Mouse (Mus musculus) kidney, embryonic 16.5 days (tissue): ENCODE data around the gene Gjd2. TPM values are rescaled to one million over a fixed set of nuclear protein-coding genes. Genes with fewer than 3 reads are reported as not detected.

Experiments used
- ATAC-seq: fragments of 200-750 bp; cut with Nextera tagmentation; 2 replicates; pipeline ENCODE4 v1.8.0; 2017; ENCODE audit warnings: moderate TSS enrichment; ENCODE audit not compliant: low FRiP score, low TSS enrichment
- H3K27ac ChIP-seq: fragments of 300-500 bp; sonication (generic); 2 replicates; pipeline ENCODE4 v1.5.1; 2014; ENCODE audit warnings: low read length
- H3K27me3 ChIP-seq: fragments of 300-500 bp; sonication (generic); 2 replicates; pipeline ENCODE4 v1.6.1; 2014; ENCODE audit warnings: low read length, control low read depth, mixed read lengths; ENCODE audit not compliant: insufficient read depth
- H3K36me3 ChIP-seq: fragments of 300-500 bp; sonication (generic); 2 replicates; pipeline ENCODE4 v1.6.1; 2014; ENCODE audit warnings: low read length, control low read depth, mixed read lengths; ENCODE audit not compliant: insufficient read depth
- H3K4me1 ChIP-seq: fragments of 300-500 bp; sonication (generic); 2 replicates; pipeline ENCODE4 v1.6.1; 2014; ENCODE audit warnings: low read length, control low read depth, mixed read lengths; ENCODE audit not compliant: insufficient read depth
- H3K4me2 ChIP-seq: fragments of 300-500 bp; sonication (generic); replicated peaks from 2 replicates; pipeline ENCODE4 v1.6.1; 2014; ENCODE audit warnings: low read depth, low read length
- H3K4me3 ChIP-seq: fragments of 300-500 bp; sonication (generic); 2 replicates; pipeline ENCODE4 v1.5.1; 2014; ENCODE audit warnings: mild to moderate bottlenecking, low read length
- H3K9ac ChIP-seq: fragments of 300-500 bp; sonication (generic); replicated peaks from 2 replicates; pipeline ENCODE4 v1.6.1; 2014; ENCODE audit warnings: low read length
- H3K9me3 ChIP-seq: fragments of 300-500 bp; sonication (generic); 2 replicates; pipeline ENCODE4 v1.6.1; 2016; ENCODE audit warnings: low read length, control low read depth
- WGBS: fragments of 180-500 bp; shearing (Covaris S2); extraction: QIAGEN DNeasy Blood & Tissue Kit; methylation state at CpG from one replicate; pipeline ENCODE4 v1.1.7; 2014; 5-methylcytosine and 5-hydroxymethylcytosine counted together
- polyA plus RNA-seq: library from polyadenylated mRNA; unstranded; fragments of >200 nt; fragmentation: Nextera tagmentation; extraction: Ambion mirVana; gene quantifications from 2 replicates; pipeline ENCODE4 v1.2.1, GENCODE M21; 2015

Gjd2 gene
- polyA plus RNA-seq, result 0.07 TPM in 1 of 2 replicates, not detected in the other

DNA sequence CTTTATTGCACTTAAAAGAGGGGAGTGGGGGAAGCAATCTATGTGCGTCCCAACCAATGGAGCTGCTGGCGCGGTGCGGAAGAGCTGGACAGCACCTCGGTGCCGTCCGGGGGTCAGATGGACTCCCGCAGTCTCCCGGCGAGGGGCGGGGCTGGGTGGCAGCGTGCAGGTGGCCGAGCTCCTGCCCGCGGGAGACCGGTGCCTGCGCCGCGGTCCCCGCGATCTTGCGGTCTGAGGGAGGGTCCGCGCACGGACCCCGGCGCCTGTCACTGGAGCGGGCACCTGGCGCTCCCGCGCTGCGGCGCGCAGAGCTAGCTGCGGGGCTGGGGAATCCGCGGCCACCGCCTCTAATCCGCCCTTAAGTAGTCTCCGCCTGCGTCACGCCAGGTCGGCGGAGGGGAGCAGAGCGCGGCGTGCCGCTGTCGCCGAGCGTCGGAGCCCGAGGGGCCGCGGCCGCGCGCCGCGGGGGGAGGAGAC lies at the start of gene Gjd2:
Gjd2 (minus strand) TSS at position 325 of the 477 bp plus-strand sequence.
- peak within 1 kb of the TSS; percentile 76 for H3K4me2 ChIP-seq
- peak within 1 kb of the TSS; percentile 48 for H3K4me3 ChIP-seq
- peaks cover 45% of the 10 kb centered on the region for H3K27me3 ChIP-seq
- no peaks in the 10 kb centered on the region for H3K36me3 ChIP-seq
- peak; percentile 76 for ATAC-seq
- no peak within 1 kb of the TSS for H3K9ac ChIP-seq
- H3K9me3 ChIP-seq, result no peaks in the 10 kb centered on the region
- no peak within 1 kb of the TSS for H3K27ac ChIP-seq
- 0 out of 2 replicates have a peak, but pooled peaks cover 4% of the 10 kb centered on the region for H3K4me1 ChIP-seq
- WGBS, result under 1% methylated on average over 56 of the region's 60 CpGs

DNA sequence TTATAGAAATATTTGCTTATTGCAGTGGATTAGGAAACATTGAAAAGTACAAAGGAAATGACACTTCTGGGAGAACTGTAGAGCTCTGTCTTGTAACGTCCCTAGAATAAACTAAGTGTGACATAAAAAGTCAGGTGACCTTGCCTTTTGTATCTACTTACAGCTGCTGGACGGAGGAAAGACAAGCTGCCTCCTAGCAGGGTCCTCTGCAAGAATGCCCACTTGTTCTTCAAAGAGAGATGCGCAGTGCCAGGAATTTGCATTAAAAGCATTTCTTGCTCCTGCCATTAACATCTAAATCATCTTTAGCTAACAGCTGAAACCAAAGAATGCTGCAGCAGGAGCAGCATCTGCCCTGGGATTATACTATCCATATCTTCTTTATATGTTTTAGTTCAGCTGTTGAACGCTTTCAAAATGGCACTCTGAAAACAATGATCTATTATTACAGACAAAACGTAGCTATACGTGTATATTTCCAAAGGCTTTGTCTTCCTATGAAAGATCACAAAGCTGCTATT lies 46.7 kb upstream of the Gjd2 start:
- 49% methylated on average over 6 of the region's 6 CpGs for WGBS
- Histone ChIP-seq H3K36me3 (no peaks in the 10 kb centered on the region), H3K27ac (no peak overlapping the region), H3K4me3 (no peak overlapping the region), H3K4me1 (no peaks in the 10 kb centered on the region), H3K4me2 (no peak overlapping the region), H3K9me3 (no peaks in the 10 kb centered on the region), H3K27me3 (no peaks in the 10 kb centered on the region), H3K9ac (no peak overlapping the region)
- no peak for ATAC-seq

DNA sequence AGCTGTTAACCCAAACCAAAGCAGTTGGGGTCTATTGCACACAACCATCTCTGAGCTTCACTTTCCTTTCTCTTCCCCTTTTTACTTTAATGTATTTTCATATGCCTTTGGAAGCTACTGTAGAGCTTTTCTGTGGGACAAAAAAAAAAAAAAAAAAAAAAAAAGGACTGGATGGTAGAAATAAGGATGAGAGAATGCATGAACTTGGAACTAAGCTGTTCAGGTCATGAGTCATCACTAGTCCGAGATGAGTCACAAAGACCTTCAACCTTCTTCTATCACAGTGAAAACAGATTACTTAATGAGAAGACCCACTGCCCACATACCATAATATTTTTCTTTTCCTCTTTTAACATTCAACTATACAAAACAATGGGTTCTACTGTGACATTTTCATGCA lies 46.2 kb upstream of the Gjd2 start:
- Histone ChIP-seq H3K9me3 (no peaks in the 10 kb centered on the region), H3K36me3 (no peaks in the 10 kb centered on the region), H3K27me3 (no peaks in the 10 kb centered on the region), H3K4me3 (no peak overlapping the region), H3K27ac (no peak overlapping the region), H3K9ac (no peak overlapping the region), H3K4me2 (no peak overlapping the region), H3K4me1 (no peaks in the 10 kb centered on the region)
- no peak for ATAC-seq
- 52% methylated on average over 1 of the region's 1 CpGs for whole genome bisulfite sequencing

DNA sequence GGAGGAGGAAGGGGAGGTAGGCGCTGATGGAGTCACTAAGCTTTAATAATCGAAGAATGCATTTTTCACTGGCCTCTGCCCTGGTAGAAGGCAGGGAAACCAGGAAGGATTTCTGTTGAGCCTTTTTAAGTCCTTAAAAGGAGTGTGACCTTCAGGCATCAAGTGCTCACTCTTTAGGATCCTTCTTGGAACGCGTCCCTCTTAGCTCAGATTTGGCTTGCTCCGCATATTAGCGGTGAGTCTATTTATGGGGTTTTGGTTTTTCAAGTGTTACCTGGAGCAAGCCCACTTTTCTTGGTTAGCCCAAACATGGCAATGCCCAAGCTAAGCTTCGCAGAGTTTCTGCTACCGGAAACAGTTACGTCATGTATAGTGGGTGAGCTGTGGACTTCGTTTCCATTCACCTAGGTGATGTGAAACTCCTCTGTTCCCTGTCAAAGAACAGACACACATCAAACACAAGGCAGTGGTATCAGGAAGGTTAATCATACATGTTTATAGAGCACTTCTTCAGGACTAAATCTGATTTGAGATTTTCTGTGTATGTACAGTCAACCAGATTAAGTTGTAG lies 44.9 kb upstream of the Gjd2 start:
- no peak overlapping the region for H3K4me3 ChIP-seq
- no peaks in the 10 kb centered on the region for H3K36me3 ChIP-seq
- no peaks in the 10 kb centered on the region for H3K4me1 ChIP-seq
- no peak overlapping the region for H3K9ac ChIP-seq
- no peak overlapping the region for H3K27ac ChIP-seq
- no peaks in the 10 kb centered on the region for H3K27me3 ChIP-seq
- no peaks in the 10 kb centered on the region for H3K9me3 ChIP-seq
- 86% methylated on average over 10 of the region's 10 CpGs for WGBS
- ATAC-seq, result no peak
- no peak overlapping the region for H3K4me2 ChIP-seq

DNA sequence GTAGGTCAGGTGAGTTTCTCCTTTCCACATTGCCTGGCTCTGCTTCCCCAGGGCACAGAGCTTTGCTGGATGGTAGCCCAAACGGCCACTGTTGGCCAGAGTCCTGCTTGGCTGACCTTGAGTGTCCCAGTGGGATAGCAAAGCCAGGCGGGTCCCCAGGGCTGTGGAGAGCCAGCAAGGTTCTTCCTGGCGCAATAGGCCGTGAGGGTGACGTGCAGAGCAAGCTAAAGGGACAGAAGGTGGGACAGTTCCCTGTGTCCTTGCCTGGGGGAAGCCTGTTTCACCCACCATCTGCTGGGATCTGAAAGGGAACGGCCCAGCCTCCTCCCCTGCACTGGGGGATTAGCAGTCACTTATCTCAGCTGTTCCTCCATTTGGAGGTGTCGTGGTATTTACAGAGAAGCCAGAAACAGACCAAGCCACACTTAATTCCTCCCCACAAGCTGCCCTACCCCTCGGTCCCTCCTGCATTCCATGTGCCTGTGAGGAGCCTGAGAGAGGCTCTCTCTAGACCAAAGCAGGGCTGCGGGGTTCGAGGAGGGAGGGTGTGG lies 44.0 kb upstream of the Gjd2 start:
- ATAC-seq, result 0 out of 2 replicates have a peak, but pooled peaks have one; percentile 49
- no peaks in the 10 kb centered on the region for H3K4me1 ChIP-seq
- no peaks in the 10 kb centered on the region for H3K27me3 ChIP-seq
- H3K27ac ChIP-seq, result no peak overlapping the region
- WGBS, result 22% methylated on average over 10 of the region's 10 CpGs
- H3K9me3 ChIP-seq, result no peaks in the 10 kb centered on the region
- H3K9ac ChIP-seq, result no peak overlapping the region
- no peak overlapping the region for H3K4me3 ChIP-seq
- H3K4me2 ChIP-seq, result no peak overlapping the region
- no peaks in the 10 kb centered on the region for H3K36me3 ChIP-seq

DNA sequence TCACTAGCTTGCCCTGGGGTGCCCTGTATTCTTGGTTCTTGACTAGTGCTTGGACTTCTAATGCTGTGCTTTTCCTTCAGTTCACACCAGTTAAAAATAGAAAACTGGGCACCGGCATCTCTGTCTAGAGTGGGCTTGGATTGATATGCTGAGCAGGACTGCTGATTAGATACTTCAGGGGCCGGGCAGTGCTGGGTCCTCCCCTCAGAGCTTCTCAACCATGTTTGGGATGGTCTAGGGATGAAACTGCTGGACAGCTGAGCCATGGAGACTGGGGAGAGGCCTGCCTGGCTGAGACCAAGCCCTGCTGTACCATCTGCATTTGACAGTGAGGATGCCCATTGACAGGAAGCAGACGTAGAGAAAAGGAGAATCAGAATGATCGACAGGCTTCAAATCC lies 40.7 kb upstream of the Gjd2 start:
- Histone ChIP-seq H3K4me2 (no peak overlapping the region), H3K27me3 (no peaks in the 10 kb centered on the region), H3K9ac (no peak overlapping the region), H3K27ac (no peak overlapping the region), H3K36me3 (no peaks in the 10 kb centered on the region), H3K4me3 (no peak overlapping the region), H3K4me1 (no peaks in the 10 kb centered on the region), H3K9me3 (no peaks in the 10 kb centered on the region)
- 84% methylated on average over 4 of the region's 4 CpGs for WGBS
- no peak for ATAC-seq

DNA sequence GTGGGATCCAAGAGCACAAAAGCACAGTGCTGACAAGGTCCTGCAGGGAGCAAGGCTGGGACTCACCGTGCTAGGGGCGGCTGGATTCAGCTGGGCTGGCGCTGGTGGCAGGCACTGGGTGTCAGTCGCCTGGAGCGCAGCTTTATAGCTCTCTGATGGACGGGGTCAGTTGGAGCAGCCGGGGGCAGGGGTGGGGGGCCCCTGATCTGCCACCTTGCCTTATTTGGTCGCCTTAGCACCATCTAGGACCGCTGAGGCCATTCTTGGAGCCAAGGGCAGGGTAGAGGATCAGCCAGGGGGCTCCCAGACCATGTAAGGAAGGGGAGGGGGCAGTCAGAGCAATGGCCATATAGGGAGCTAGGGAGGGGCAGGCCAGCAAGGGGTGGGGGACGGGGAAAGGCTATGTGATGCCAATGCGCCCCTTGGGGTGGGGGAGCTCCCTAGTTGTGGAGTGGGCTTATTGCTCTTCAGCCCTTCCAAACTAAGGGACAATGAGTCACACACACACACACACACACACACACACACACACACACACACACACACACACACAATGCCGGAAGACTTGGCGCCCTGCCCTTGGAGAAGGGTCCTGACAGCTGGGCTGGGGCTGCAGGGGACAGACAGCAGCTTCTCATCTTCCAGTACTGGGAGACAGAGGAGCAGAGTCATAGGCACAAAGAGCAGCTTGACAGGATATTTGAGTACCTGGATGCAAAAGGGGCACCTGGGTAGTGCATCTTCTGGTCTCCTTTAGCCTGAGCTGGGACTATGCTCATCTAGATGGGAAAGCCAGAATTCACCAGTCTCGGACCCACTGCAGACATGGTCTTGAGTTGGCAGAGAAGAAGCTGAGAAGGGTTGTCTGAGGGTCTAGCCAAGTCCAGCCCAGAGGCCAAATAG lies 39.5 kb upstream of the Gjd2 start, which contains the start of gene Actc1:
Actc1 (minus strand) TSS at position 853 of the 903 bp plus-strand sequence.
- Histone ChIP-seq H3K36me3 (no peaks in the 10 kb centered on the region), H3K4me3 (peak within 1 kb of the TSS; percentile 1; the same call in 1 of the 2 replicates), H3K9me3 (no peaks in the 10 kb centered on the region), H3K4me1 (no peaks in the 10 kb centered on the region), H3K27me3 (no peaks in the 10 kb centered on the region), H3K9ac (no peak within 1 kb of the TSS), H3K27ac (no peak within 1 kb of the TSS), H3K4me2 (peak within 1 kb of the TSS; percentile 30)
- ATAC-seq, result peak; percentile 70; the same call in 1 of the 2 replicates
- 8% methylated on average over 11 of the region's 14 CpGs for WGBS

DNA sequence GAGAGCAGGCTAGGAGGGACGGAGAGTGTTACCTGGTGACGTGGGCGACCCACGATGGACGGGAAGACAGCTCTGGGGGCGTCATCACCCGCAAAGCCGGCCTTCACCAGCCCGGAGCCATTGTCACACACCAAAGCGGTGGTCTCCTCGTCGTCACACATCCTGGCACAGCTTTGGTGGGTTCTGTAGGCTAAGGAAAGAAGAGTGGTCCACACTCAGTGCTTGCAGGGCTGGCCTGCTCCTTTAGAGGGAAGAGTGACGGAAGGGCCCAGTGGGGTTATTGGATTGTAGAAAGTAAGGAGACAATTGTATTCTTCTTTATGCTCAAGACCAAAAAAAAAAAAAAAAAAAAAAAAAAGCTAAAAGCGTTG lies 38.4 kb upstream of the Gjd2 start:
- ATAC-seq, result no peak
- Histone ChIP-seq H3K27me3 (no peaks in the 10 kb centered on the region), H3K36me3 (no peaks in the 10 kb centered on the region), H3K27ac (no peak overlapping the region), H3K9ac (no peak overlapping the region), H3K4me3 (no peak overlapping the region), H3K4me1 (no peaks in the 10 kb centered on the region), H3K9me3 (no peaks in the 10 kb centered on the region), H3K4me2 (no peak overlapping the region)
- 92% methylated on average over 13 of the region's 14 CpGs for WGBS

DNA sequence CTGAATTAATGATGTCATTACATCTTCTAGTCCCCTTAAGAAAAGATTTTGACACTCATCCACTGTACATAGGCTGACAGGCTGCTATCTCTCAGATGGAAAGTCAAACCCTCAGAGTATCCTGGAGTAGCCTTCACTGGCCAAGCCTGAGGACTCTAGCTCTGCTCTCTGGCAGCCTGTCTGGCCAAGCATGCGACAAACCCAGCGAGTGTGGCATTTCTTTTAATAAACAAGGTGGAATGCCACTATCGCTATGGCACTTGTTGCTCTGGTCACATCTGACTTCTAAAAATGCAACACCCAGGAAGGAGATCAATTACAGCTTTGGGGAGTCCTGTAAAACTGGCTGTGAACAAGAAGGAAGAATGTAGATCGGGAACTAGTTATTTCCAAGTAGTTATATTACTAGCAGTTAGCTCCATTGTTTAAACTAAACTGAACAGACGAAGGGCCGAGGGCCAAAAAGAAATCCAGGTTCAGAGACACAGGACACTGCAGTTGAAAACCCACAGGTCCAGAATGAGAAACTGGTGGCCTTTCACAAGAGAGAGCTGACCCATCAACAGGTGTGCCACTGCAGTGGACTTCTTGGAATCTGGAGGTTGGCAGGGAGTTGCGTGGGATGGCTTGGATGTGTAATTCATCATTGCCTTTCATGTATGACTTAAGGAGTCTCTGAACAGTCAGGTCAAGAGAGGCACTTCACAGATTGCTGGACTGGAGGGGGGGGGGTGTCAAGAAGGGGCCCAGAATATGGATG lies 37.9 kb upstream of the Gjd2 start:
- no peak for ATAC-seq
- no peaks in the 10 kb centered on the region for H3K36me3 ChIP-seq
- H3K9ac ChIP-seq, result no peak overlapping the region
- H3K27ac ChIP-seq, result no peak overlapping the region
- H3K27me3 ChIP-seq, result no peaks in the 10 kb centered on the region
- no peaks in the 10 kb centered on the region for H3K9me3 ChIP-seq
- no peak overlapping the region for H3K4me3 ChIP-seq
- WGBS, result 82% methylated on average over 7 of the region's 7 CpGs
- H3K4me1 ChIP-seq, result no peaks in the 10 kb centered on the region
- no peak overlapping the region for H3K4me2 ChIP-seq
